Mouse (Mus musculus): ENCODE measurements around the gene Vamp4. TPM values are rescaled to one million over a fixed set of nuclear protein-coding genes. Genes with fewer than 3 reads are reported as not detected.
"Not testable (repeated sequence)": the region's sequence is repeated elsewhere in the genome, so short reads cannot be mapped to it uniquely, and the experiment has no call there.

Vamp4 gene
- polyA plus RNA-seq, 1 experiment from 2014 or later: 15.5 TPM

DNA sequence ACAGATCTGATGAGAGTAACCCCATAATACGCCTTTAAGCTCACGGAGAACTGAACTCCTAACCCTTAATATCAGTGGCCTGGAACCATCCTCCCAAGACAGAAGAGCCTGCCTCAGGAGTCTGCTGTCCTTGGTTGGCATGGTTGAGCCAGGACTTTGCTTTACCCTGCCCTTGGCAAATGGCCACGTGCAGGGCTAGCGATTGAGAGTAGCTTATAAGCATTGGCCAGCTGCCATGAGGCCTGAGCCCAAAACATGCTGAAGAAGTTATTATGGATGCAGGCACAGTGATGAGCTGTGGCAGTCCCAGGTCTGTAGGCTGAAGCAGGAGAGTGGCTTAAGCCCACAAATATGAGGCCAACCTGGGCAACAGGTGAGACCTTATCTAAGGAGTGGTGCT, 57.5 kb downstream of the Vamp4 start:
- ATAC-seq (ENCODE audit: low read depth); H3K27me3 ChIP-seq; DNase-seq: not testable (repeated sequence)

DNA sequence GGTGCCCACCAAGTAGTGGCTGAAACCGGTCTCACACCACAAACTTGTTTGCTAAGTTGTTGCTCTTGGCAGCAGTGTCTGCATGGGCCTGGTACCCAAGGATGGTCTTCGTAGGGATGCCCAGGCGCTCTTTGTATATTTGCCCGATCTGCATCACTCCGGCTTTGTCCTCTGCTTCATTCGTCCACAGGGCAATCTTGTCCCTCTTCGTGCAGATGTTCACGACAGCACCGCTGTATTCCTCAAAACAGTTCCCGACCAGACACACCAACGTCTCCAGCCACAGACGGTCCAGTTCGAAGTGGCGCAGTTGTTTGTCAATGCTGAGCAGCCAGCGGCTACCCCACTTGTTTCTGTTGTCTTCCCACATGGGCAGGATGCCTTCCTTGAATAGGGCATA, 58.0 kb downstream of the Vamp4 start:
- not testable (repeated sequence) for H3K27ac ChIP-seq; H3K9me3 ChIP-seq (replicated peaks); H3K9ac ChIP-seq; H3K36me3 ChIP-seq; H3K4me2 ChIP-seq; DNase-seq; ATAC-seq (ENCODE audit: low read depth); H3K27me3 ChIP-seq; H3K4me1 ChIP-seq (replicated peaks); H3K4me3 ChIP-seq (replicated peaks)
- WGBS (ENCODE audit: insufficient replicate concordance): 80% methylated on average over 15 of the region's 15 CpGs

More for the DNA sequence above, 57.5 kb downstream of the Vamp4 start:
- not testable (repeated sequence) for H3K9me3 ChIP-seq (replicated peaks); H3K4me1 ChIP-seq (replicated peaks); H3K27ac ChIP-seq; H3K4me3 ChIP-seq (replicated peaks); H3K4me2 ChIP-seq; H3K36me3 ChIP-seq; H3K9ac ChIP-seq
- 79% methylated on average over 4 of the region's 4 CpGs for WGBS (ENCODE audit: insufficient replicate concordance)

DNA sequence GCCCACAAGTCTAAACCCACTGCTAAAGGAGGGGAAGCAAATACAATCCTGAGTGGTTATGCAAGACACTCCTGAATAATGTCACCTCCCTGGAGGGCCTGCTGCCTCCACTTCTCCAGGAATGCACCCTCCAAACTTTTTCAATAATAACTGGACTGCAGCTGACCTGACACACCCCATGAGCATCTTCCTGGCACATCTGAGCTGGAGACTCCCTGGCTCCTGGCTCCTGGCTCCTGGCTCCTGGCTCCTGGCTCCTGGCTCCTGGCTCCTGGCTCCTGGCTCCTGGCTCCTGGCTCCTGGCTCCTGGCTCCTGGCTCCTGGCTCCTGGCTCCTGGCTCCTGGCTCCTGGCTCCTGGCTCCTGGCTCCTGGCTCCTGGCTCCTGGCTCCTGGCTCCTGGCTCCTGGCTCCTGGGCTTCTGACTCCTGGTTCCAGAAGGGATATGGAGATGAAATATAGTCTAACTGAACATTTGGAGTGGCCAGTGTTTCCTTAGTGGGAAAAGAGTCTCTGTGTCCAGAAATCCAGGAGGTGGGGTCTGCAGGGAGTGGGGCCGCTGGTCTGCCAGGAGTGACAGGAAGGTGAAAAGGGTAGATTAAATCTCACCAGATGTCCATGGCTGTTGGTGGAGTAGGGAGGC, 65.1 kb downstream of the Vamp4 start:
- WGBS (ENCODE audit: insufficient replicate concordance): 47% methylated on average over 1 of the region's 1 CpGs

DNA sequence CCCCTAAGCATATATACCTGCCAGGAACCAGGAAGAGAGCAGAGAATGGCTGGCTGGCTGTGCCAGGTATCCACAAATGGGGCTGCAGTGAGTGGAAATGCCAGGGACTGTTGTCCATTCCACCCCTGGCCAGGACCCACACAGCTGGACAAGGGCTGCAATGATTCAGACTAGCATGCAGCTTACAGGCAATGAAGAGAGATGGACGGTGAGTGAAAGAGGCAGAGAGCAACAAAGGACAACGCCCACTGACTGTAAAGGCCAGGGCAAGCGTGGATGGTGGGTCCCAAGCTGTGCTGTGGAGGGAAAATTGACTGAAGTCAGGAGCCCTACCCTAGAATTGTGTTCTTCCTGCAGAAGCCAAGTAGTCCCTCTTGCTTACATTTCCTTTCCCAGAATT, 66.2 kb downstream of the Vamp4 start:
- Histone ChIP-seq H3K9me3 (replicated peaks) (no peaks in the 10 kb centered on the region), H3K36me3 (no peaks in the 10 kb centered on the region), H3K4me2 (no peak overlapping the region), H3K9ac (no peak overlapping the region), H3K4me3 (replicated peaks) (no peak overlapping the region), H3K27ac (no peak overlapping the region), H3K4me1 (replicated peaks) (no peaks in the 10 kb centered on the region), H3K27me3 (no peaks in the 10 kb centered on the region)
- ATAC-seq (ENCODE audit: low read depth) (no peak), DNase-seq (no peak)
- 54% methylated on average over 3 of the region's 3 CpGs for WGBS (ENCODE audit: insufficient replicate concordance)

More for the DNA sequence above, 65.1 kb downstream of the Vamp4 start:
- H3K36me3 ChIP-seq; H3K9ac ChIP-seq; H3K27ac ChIP-seq; ATAC-seq (ENCODE audit: low read depth); H3K4me1 ChIP-seq (replicated peaks); H3K27me3 ChIP-seq; H3K4me2 ChIP-seq; H3K4me3 ChIP-seq (replicated peaks); H3K9me3 ChIP-seq (replicated peaks); DNase-seq: not testable (repeated sequence)

DNA sequence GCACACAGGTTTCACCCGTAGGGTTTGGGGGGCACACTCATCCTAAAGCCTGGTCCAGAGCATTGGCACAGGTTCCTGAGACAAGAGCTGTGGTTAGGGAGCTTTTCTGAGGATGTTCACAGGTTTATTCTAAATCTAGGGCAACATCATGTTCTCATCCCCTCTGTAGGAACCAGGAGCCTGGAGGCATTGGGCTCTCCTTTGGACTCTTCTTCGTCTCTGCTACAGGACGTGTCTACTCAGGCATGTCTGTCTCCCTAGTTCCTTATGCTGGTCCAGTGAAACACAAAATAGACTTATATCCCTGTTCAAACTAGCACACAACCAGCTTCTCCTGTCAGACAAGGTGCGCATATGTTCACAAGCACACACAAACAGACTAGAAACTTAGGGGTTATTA, 68.2 kb downstream of the Vamp4 start:
- Histone ChIP-seq H3K36me3 (no peaks in the 10 kb centered on the region), H3K27me3 (no peaks in the 10 kb centered on the region), H3K4me1 (replicated peaks) (no peaks in the 10 kb centered on the region), H3K4me3 (replicated peaks) (no peak overlapping the region), H3K4me2 (no peak overlapping the region), H3K27ac (no peak overlapping the region), H3K9ac (no peak overlapping the region), H3K9me3 (replicated peaks) (no peaks in the 10 kb centered on the region)
- no peak for ATAC-seq (ENCODE audit: low read depth)
- 76% methylated on average over 4 of the region's 4 CpGs for WGBS (ENCODE audit: insufficient replicate concordance)
- no peak for DNase-seq

DNA sequence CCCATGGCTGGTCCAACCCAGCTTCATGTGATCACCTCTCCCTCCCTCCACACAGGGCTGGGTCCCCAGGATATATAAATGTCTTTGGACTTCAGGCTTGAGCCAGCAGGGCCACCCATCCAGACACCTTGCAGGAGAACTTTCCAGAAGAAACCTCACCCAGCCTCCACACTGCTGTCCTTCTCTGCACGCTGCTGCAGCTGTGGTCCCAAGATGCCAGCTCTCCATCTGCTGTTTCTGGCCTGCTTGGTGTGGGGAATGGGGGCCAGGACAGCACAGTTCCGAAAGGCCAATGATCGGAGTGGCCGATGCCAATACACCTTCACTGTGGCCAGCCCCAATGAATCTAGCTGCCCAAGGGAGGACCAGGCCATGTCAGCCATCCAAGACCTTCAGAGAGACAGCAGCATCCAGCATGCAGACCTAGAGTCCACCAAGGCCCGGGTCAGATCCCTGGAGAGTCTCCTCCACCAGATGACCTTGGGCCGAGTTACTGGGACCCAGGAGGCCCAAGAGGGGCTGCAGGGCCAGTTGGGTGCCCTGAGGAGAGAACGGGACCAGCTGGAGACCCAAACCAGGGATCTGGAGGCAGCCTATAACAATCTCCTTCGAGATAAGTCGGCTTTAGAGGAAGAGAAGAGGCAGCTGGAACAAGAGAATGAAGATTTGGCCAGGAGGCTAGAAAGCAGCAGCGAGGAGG, 68.9 kb downstream of the Vamp4 start, which contains the start of gene Myoc:
Gene Myoc, plus strand, starts transcription at position 105 of the 700 bp plus-strand sequence.
- no peak for DNase-seq
- no peaks in the 10 kb centered on the region for H3K4me1 ChIP-seq (replicated peaks)
- no peak for ATAC-seq (ENCODE audit: low read depth)
- no peak within 1 kb of the TSS for H3K4me3 ChIP-seq (replicated peaks)
- H3K36me3 ChIP-seq: no peaks in the 10 kb centered on the region
- no peaks in the 10 kb centered on the region for H3K9me3 ChIP-seq (replicated peaks)
- 61% methylated on average over 10 of the region's 10 CpGs for WGBS (ENCODE audit: insufficient replicate concordance)
- H3K9ac ChIP-seq: no peak within 1 kb of the TSS
- H3K27me3 ChIP-seq: no peaks in the 10 kb centered on the region
- H3K27ac ChIP-seq: no peak within 1 kb of the TSS
- no peak within 1 kb of the TSS for H3K4me2 ChIP-seq

DNA sequence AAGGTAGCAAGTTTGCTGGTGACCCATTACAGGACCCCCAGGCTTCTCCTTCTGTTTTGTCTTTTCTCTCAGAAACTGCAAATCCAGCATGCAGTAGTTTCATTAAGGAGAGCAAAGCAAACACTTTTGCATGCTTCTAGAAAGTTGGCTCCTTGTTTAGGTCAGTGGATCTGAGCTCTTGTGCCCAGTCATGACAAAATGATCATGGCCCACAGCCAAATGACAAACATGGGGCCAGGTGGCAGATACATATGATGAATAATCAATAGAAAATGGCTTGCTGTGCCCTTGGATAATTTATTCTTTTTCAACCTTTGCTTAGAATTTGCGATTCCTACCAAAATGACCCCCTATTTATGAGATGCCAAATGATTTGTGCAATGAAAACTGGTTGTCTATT, 69.5 kb downstream of the Vamp4 start:
- H3K4me1 ChIP-seq (replicated peaks): no peaks in the 10 kb centered on the region
- no peaks in the 10 kb centered on the region for H3K27me3 ChIP-seq
- H3K4me2 ChIP-seq: no peak overlapping the region
- no peak for DNase-seq
- no peak overlapping the region for H3K27ac ChIP-seq
- no peak overlapping the region for H3K9ac ChIP-seq
- WGBS (ENCODE audit: insufficient replicate concordance): 65% methylated on average over 1 of the region's 1 CpGs
- no peak for ATAC-seq (ENCODE audit: low read depth)
- H3K36me3 ChIP-seq: no peaks in the 10 kb centered on the region
- no peaks in the 10 kb centered on the region for H3K9me3 ChIP-seq (replicated peaks)
- H3K4me3 ChIP-seq (replicated peaks): no peak overlapping the region

DNA sequence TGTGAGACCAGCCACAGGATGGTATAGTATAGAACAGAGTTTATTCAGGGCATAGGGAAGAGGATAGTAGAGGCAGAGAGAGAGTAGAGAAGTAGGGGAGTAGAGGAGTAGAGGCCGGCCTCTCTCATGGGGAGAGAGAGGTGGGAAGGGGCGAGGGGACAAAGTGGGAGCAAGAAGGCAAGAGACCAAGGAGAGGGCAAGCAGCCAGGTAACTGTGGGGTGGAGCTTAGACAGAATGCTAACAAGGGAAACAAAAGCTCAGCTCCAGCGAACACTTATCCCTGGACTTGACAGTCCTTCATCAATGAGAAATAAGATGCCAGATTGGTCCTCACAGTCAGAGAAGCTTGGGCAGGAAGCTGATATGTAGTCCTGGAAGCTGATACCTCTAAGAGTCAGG, 72.3 kb downstream of the Vamp4 start:
- H3K9me3 ChIP-seq (replicated peaks): no peaks in the 10 kb centered on the region
- no peaks in the 10 kb centered on the region for H3K36me3 ChIP-seq
- WGBS (ENCODE audit: insufficient replicate concordance): 63% methylated on average over 3 of the region's 3 CpGs
- no peak overlapping the region for H3K9ac ChIP-seq
- H3K4me1 ChIP-seq (replicated peaks): no peaks in the 10 kb centered on the region
- H3K4me3 ChIP-seq (replicated peaks): no peak overlapping the region
- no peak for DNase-seq
- H3K4me2 ChIP-seq: no peak overlapping the region
- no peaks in the 10 kb centered on the region for H3K27me3 ChIP-seq
- no peak overlapping the region for H3K27ac ChIP-seq
- no peak for ATAC-seq (ENCODE audit: low read depth)

DNA sequence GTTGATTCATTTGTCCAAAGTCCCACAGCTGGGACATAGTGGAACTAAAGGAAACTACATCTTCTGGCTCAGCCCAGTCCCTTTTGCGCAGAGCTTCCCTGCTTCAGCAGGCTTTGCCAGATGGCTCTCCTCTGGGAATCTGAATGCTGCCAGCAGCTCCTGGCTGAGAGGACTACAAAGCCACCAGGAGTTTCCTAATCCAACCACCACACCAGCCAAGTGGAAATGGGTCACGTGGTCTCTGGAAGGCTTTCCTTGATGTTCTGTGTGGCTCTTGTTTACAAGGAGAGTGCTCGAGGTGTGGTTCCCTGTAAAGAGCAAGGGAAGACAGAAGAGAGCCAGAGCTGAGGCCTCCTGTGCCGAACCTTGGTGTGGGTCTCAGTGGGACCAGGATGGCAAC, 73.4 kb downstream of the Vamp4 start:
- no peaks in the 10 kb centered on the region for H3K4me1 ChIP-seq (replicated peaks)
- H3K36me3 ChIP-seq: no peaks in the 10 kb centered on the region
- H3K4me2 ChIP-seq: no peak overlapping the region
- no peak overlapping the region for H3K27ac ChIP-seq
- no peak overlapping the region for H3K4me3 ChIP-seq (replicated peaks)
- H3K27me3 ChIP-seq: no peaks in the 10 kb centered on the region
- DNase-seq (no peak), ATAC-seq (ENCODE audit: low read depth) (no peak)
- H3K9ac ChIP-seq: no peak overlapping the region
- H3K9me3 ChIP-seq (replicated peaks): no peaks in the 10 kb centered on the region
- 33% methylated on average over 4 of the region's 4 CpGs for WGBS (ENCODE audit: insufficient replicate concordance)

DNA sequence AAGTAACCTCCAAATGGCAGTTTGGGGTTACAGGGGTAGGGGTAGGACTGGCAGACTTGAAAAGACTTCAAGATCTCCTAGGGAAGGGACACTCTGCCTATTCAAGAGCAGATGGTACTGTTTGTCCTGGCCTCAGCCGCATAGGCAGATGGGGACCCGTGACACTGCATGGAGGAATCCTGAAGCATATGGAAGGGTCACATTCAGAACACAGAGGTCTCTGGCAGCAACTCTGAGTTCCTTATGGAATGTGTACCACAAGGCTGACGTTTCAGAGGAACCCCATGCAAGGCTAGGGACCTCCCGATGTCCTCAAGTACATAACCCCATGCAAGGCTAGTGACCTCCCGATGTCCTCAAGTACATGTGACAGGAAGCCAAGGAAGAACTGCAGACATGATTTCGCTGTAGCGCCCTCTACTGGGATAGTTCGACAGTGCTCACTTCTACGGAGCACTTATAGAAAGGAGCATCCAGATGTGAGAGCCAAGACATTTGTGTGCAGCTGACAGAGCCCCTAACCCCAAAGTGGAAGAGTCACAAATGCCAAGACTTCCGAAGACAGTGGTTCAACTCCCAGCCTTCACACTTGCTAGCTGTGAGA, 75.9 kb downstream of the Vamp4 start:
- H3K27ac ChIP-seq: no peak overlapping the region
- no peak for DNase-seq
- no peaks in the 10 kb centered on the region for H3K27me3 ChIP-seq
- no peak overlapping the region for H3K4me2 ChIP-seq
- WGBS (ENCODE audit: insufficient replicate concordance): 58% methylated on average over 10 of the region's 10 CpGs
- H3K9me3 ChIP-seq (replicated peaks): no peaks in the 10 kb centered on the region
- H3K9ac ChIP-seq: no peak overlapping the region
- H3K36me3 ChIP-seq: no peaks in the 10 kb centered on the region
- no peak overlapping the region for H3K4me3 ChIP-seq (replicated peaks)
- H3K4me1 ChIP-seq (replicated peaks): no peaks in the 10 kb centered on the region
- no peak for ATAC-seq (ENCODE audit: low read depth)

DNA sequence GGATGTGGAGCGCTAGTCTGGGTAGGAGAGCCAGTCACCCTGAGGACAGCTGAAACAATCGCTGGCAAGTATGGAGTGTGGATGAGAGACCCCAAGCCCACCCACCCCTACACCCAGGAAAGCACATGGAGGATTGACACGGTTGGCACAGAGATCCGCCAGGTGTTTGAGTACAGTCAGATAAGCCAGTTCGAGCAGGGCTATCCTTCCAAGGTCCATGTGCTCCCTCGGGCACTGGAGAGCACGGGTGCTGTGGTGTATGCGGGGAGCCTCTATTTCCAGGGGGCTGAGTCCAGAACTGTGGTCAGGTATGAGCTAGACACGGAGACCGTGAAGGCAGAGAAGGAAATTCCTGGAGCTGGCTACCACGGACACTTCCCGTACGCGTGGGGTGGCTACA, 78.1 kb downstream of the Vamp4 start:
- no peaks in the 10 kb centered on the region for H3K9me3 ChIP-seq (replicated peaks)
- no peak overlapping the region for H3K27ac ChIP-seq
- DNase-seq (no peak), ATAC-seq (ENCODE audit: low read depth) (no peak)
- no peak overlapping the region for H3K4me2 ChIP-seq
- 78% methylated on average over 14 of the region's 14 CpGs for WGBS (ENCODE audit: insufficient replicate concordance)
- H3K27me3 ChIP-seq: no peaks in the 10 kb centered on the region
- no peak overlapping the region for H3K9ac ChIP-seq
- H3K36me3 ChIP-seq: no peaks in the 10 kb centered on the region
- H3K4me3 ChIP-seq (replicated peaks): no peak overlapping the region
- no peaks in the 10 kb centered on the region for H3K4me1 ChIP-seq (replicated peaks)
